Mouse (Mus musculus): ENCODE results near the gene Mrpl53. TPM values are rescaled to one million over a fixed set of nuclear protein-coding genes. Genes with fewer than 3 reads are reported as not detected.

The Mrpl53 gene
- polyA plus RNA-seq, 1 experiment from 2014 or later: 166 TPM

DNA sequence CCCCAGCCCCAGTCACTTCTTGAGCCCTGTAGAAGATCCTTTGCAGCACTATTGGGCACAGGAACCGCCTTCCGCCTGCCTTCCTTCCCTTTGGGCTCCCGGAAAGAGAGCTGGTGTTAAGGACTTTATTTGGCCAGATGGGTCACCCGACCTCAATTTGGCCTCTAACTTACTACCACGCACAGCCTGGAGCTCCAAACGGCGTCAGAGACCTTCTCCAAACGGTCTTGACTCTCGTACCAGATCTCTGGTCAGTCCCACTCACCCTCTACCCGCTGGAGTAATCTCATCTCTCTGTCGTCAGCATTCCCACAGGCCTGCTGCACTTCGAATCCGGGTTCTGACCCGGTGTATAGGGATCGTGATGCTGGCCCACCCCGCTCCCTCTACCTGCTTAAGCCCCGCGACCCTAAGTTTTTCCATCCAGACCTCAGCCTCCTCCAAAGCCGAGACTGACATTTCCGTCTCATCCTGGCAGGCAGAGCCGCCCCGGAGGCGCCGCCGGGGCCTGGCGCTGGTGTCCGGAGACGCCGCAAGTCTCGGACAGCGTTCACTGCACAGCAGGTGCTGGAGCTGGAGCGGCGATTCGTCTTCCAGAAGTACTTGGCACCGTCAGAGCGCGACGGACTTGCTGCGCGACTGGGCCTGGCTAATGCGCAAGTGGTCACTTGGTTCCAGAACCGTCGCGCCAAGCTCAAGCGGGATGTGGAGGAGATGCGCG lies 21.5 kb upstream of the Mrpl53 start:
- Histone ChIP-seq H3K4me1 (replicated peaks; ENCODE audit: insufficient read depth, low read length) (peaks cover 11% of the 10 kb centered on the region), H3K36me3 (ENCODE audit: insufficient read depth, low read length) (no peaks in the 10 kb centered on the region), H3K9ac (ENCODE audit: low read depth, low read length) (0 out of 2 replicates have a peak overlapping the region, but pooled peaks have one; percentile 8), H3K9me3 (replicated peaks; ENCODE audit: low read length) (no peaks in the 10 kb centered on the region), H3K27ac (no peak overlapping the region), H3K4me3 (replicated peaks; ENCODE audit: low read depth, low read length) (peak overlapping the region; percentile 18), H3K4me2 (ENCODE audit: low read length) (peak overlapping the region; percentile 55), H3K27me3 (ENCODE audit: insufficient read depth, low read length) (peaks cover 20% of the 10 kb centered on the region; the same call in 1 of the 2 replicates)
- ATAC-seq (replicated peaks; ENCODE audit: low FRiP score, low read depth): no peak
- no peak for TF ChIP-seq CTCF (IDR thresholded peaks at IDR 0.05; ENCODE audit: low read depth)
- 7% methylated on average over 47 of the region's 47 CpGs for WGBS
- no peak for DNase-seq (ENCODE audit: low spot score)

DNA sequence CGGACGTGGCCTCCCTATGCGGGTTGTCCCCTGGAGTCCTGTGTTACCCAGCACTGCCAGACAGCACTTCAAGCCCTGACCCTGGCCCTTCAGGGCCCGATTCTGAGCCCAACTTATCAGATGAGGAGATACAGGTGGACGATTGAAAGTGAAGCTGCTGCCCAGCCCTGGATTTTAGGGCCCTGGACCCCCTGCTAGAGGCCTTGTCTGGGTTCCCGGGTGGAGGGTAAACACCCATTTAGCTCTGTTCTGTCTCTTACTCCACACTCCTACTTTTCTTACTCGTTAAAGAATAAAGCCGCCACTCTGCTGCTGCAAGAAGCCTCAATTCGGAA lies 20.9 kb upstream of the Mrpl53 start:
- WGBS: 31% methylated on average over 9 of the region's 9 CpGs
- ATAC-seq (replicated peaks; ENCODE audit: low FRiP score, low read depth) (no peak), DNase-seq (ENCODE audit: low spot score) (no peak)
- no peaks in the 10 kb centered on the region for H3K9me3 ChIP-seq (replicated peaks; ENCODE audit: low read length)
- peak overlapping the region; percentile 55 for H3K4me2 ChIP-seq (ENCODE audit: low read length)
- no peak overlapping the region for H3K27ac ChIP-seq
- H3K9ac ChIP-seq (ENCODE audit: low read depth, low read length): 0 out of 2 replicates have a peak overlapping the region, but pooled peaks have one; percentile 8
- peak overlapping the region; percentile 18; the same call in 1 of the 2 replicates for H3K4me3 ChIP-seq (replicated peaks; ENCODE audit: low read depth, low read length)
- H3K4me1 ChIP-seq (replicated peaks; ENCODE audit: insufficient read depth, low read length): peaks cover 15% of the 10 kb centered on the region
- peaks cover 20% of the 10 kb centered on the region; the same call in 1 of the 2 replicates for H3K27me3 ChIP-seq (ENCODE audit: insufficient read depth, low read length)
- no peak for TF ChIP-seq CTCF (IDR thresholded peaks at IDR 0.05; ENCODE audit: low read depth)
- no peaks in the 10 kb centered on the region for H3K36me3 ChIP-seq (ENCODE audit: insufficient read depth, low read length)

DNA sequence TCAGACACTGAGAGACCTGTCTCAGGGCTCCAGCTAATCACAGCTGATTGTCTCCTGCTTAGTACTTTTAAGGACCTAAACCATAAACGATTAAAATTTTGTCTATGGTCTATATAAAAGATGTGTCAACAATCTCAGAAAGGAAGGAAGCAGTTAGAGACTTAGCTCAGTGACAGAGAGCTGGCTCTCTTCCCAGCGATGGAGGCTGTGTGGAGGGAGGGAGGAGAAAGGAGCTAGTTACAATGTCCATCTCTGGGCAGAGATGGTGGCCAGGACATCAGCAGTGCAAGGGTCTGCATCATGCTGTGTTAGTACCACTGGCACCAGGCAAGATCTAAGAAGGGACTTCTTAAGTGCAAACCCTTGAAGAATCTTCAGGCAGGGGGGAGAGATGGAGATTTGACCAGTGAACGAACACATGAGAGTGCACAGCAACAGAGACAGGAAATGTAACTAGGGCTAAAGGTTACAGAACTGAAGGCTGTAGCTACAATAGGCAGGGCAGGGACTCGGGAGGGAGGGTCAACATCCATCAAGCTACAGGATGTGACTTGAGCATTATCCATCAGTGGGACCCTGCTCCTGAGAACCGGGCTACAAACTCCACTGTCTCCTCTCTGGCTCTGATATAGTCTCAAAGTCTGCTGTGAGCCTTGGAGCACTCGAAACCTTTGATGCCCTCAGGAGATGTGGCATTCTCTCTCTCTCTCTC lies 16.3 kb upstream of the Mrpl53 start:
- H3K9me3 ChIP-seq (replicated peaks; ENCODE audit: low read length): no peaks in the 10 kb centered on the region
- DNase-seq (ENCODE audit: low spot score) (peak; percentile 76), ATAC-seq (replicated peaks; ENCODE audit: low FRiP score, low read depth) (no peak)
- H3K4me2 ChIP-seq (ENCODE audit: low read length): peak overlapping the region; percentile 27
- TF ChIP-seq CTCF (IDR thresholded peaks at IDR 0.05; ENCODE audit: low read depth): no peak
- WGBS: 29% methylated on average over 6 of the region's 6 CpGs
- no peak overlapping the region for H3K9ac ChIP-seq (ENCODE audit: low read depth, low read length)
- no peaks in the 10 kb centered on the region for H3K36me3 ChIP-seq (ENCODE audit: insufficient read depth, low read length)
- no peak overlapping the region for H3K4me3 ChIP-seq (replicated peaks; ENCODE audit: low read depth, low read length)
- peak overlapping the region; percentile 64 for H3K27ac ChIP-seq
- peaks cover 15% of the 10 kb centered on the region; the same call in 1 of the 2 replicates for H3K27me3 ChIP-seq (ENCODE audit: insufficient read depth, low read length)
- 0 out of 2 replicates have a peak, but pooled peaks cover 9% of the 10 kb centered on the region for H3K4me1 ChIP-seq (replicated peaks; ENCODE audit: insufficient read depth, low read length)

DNA sequence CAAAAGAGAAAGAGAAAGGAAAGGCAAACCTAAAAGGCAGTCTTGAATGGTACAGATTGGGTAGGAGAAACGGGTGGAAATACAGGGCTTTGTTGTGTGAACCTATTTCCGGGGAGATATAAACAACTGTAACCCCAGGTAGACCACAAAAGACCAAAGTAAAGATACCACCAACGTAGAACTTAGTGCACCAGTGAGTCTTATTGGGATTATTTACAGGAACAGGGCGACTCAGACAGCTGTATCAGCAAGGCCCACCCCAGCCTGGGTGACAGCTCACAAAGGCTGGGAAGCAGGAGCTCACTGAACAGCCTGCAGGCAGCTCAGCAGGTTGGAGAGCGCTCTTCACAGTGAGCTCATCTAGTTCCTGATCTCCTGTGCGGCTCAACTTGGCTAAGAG lies 12.9 kb upstream of the Mrpl53 start:
- Histone ChIP-seq H3K4me2 (ENCODE audit: low read length) (no peak overlapping the region), H3K27ac (no peak overlapping the region), H3K36me3 (ENCODE audit: insufficient read depth, low read length) (no peaks in the 10 kb centered on the region), H3K9me3 (replicated peaks; ENCODE audit: low read length) (no peaks in the 10 kb centered on the region), H3K4me3 (replicated peaks; ENCODE audit: low read depth, low read length) (no peak overlapping the region), H3K4me1 (replicated peaks; ENCODE audit: insufficient read depth, low read length) (0 out of 2 replicates have a peak, but pooled peaks cover 9% of the 10 kb centered on the region), H3K27me3 (ENCODE audit: insufficient read depth, low read length) (no peaks in the 10 kb centered on the region), H3K9ac (ENCODE audit: low read depth, low read length) (no peak overlapping the region)
- no peak for TF ChIP-seq CTCF (IDR thresholded peaks at IDR 0.05; ENCODE audit: low read depth)
- WGBS: 60% methylated on average over 6 of the region's 6 CpGs
- no peak for DNase-seq (ENCODE audit: low spot score)
- ATAC-seq (replicated peaks; ENCODE audit: low FRiP score, low read depth): no peak

DNA sequence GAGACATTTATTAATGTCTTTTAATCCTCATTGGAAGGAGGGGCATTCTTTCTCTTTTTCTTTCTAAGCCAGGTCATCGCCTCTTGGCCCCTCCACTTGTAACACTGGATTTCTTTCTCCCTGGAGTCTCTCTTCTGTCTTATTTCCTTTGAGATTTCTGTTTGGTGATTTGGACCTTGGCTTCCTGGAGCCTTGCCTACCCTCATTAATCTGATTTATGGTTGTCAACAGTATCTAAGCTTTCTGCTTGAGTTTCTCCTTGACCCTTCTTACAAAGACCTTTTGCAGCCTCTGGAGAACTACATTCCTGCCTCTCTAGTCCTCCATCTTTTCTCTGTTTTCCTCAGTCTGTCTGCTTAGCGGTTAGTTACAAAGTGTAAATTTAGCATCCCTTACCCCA lies 10.4 kb upstream of the Mrpl53 start:
- H3K27me3 ChIP-seq (ENCODE audit: insufficient read depth, low read length): no peaks in the 10 kb centered on the region
- no peak for TF ChIP-seq CTCF (IDR thresholded peaks at IDR 0.05; ENCODE audit: low read depth)
- H3K36me3 ChIP-seq (ENCODE audit: insufficient read depth, low read length): no peaks in the 10 kb centered on the region
- H3K9ac ChIP-seq (ENCODE audit: low read depth, low read length): no peak overlapping the region
- no peaks in the 10 kb centered on the region for H3K9me3 ChIP-seq (replicated peaks; ENCODE audit: low read length)
- H3K4me3 ChIP-seq (replicated peaks; ENCODE audit: low read depth, low read length): no peak overlapping the region
- no peak overlapping the region for H3K4me2 ChIP-seq (ENCODE audit: low read length)
- H3K27ac ChIP-seq: 0 out of 2 replicates have a peak overlapping the region, but pooled peaks have one; percentile 5
- WGBS: 13% methylated on average over 2 of the region's 2 CpGs
- ATAC-seq (replicated peaks; ENCODE audit: low FRiP score, low read depth): no peak
- H3K4me1 ChIP-seq (replicated peaks; ENCODE audit: insufficient read depth, low read length): peaks cover 18% of the 10 kb centered on the region
- DNase-seq (ENCODE audit: low spot score): peak; percentile 89

DNA sequence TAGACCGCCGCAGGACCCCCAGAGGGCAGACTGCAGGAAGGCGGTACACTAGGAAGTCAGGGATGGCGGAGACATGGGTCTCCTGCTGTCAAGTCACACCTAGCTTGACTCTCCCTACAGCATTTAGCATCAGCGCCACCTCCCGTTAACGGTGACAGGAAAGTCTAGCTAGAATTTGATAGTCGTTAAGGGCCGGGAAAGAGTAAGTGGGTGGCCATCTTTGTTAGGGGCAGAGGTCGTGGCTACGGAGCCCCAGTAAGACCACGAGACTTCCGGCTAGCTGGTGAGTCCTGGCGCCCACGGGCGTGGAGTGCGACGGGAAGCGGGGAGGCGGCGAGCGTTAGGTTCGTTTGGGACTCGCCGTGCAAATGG lies 7.5 kb upstream of the Mrpl53 start, which contains the start of the genes Ccdc142 and Gm42688:
Gene Ccdc142 (plus strand): TSS at position 286 of the 372 bp plus-strand sequence.
Gene Gm42688 (plus strand): TSS at position 302 of the 372 bp plus-strand sequence.
- whole genome bisulfite sequencing: under 1% methylated on average over 25 of the region's 25 CpGs
- TF ChIP-seq CTCF (IDR thresholded peaks at IDR 0.05; ENCODE audit: low read depth): peak; percentile 74

More for the DNA sequence above, 7.5 kb upstream of the Mrpl53 start, which contains the start of the genes Ccdc142 and Gm42688:
- Histone ChIP-seq H3K27me3 (ENCODE audit: insufficient read depth, low read length) (no peaks in the 10 kb centered on the region), H3K4me2 (ENCODE audit: low read length) (peak within 1 kb of the TSS; percentile 81), H3K4me3 (replicated peaks; ENCODE audit: low read depth, low read length) (peak within 1 kb of the TSS; percentile 71), H3K9me3 (replicated peaks; ENCODE audit: low read length) (no peaks in the 10 kb centered on the region), H3K4me1 (replicated peaks; ENCODE audit: insufficient read depth, low read length) (peaks cover 19% of the 10 kb centered on the region), H3K9ac (ENCODE audit: low read depth, low read length) (peak within 1 kb of the TSS; percentile 81), H3K27ac (peak within 1 kb of the TSS; percentile 83), H3K36me3 (ENCODE audit: insufficient read depth, low read length) (no peaks in the 10 kb centered on the region)
- DNase-seq (ENCODE audit: low spot score): peak; percentile 96
- ATAC-seq (replicated peaks; ENCODE audit: low FRiP score, low read depth): peak; percentile 88

All from kidney, postnatal 0 days (tissue).